Mouse (Mus musculus) adrenal gland, postnatal 25 days (tissue): ENCODE data around the gene Pip5k1c. TPM values are rescaled to one million over a fixed set of nuclear protein-coding genes. Genes with fewer than 3 reads are reported as not detected.

Source experiments
- DNase-seq: peaks from one replicate; pipeline ENCODE4 v3.0.0; 2021; ENCODE audit warnings: mixed read lengths
- total RNA-seq: library from RNA; stranded (reverse); gene quantifications from 2 replicates; pipeline ENCODE4 v1.2.3, GENCODE M21; 2021

Pip5k1c gene
- total RNA-seq, 1 experiment from 2014 or later: 51.8 TPM

DNA sequence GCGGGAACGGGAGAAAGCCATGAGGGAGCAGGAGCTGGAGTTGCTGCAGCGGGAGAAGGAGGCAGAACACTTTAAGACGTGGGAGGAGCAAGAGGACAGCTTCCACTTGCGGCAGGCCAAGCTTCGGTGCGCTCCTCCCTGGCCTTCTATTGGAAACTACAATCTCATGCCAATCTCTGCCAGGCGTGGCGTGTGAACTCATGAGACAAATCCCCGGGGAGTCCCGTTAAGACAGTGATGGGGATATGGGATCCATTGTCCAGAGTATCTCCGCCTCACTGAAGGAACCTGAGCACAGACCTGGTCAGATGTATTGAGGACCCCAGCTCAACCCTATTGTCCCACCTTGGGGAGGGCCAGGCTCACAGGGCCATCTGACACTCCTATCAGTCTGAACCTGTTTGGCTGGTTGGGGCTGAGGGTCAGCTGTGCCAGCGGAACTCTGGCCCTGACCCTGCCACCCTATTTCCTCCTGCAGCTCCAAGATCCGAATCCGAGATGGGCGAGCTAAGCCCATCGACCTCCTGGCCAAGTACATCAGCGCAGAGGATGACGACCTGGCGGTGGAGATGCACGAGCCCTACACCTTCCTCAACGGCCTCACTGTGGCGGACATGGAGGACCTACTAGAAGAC, 30.5 kb downstream of the Pip5k1c start:
- DNase-seq: no peak

- DNase-seq: no peak
These were observed 31.2 kb downstream of the Pip5k1c start for GRCm38 (mm10) chr10:81323791-81324530.

- DNase-seq: no peak
These were observed 32.4 kb downstream of the Pip5k1c start for GRCm38 (mm10) chr10:81325176-81325575.

- no peak for DNase-seq
These were observed 33.0 kb downstream of the Pip5k1c start for GRCm38 (mm10) chr10:81325781-81326180.

DNA sequence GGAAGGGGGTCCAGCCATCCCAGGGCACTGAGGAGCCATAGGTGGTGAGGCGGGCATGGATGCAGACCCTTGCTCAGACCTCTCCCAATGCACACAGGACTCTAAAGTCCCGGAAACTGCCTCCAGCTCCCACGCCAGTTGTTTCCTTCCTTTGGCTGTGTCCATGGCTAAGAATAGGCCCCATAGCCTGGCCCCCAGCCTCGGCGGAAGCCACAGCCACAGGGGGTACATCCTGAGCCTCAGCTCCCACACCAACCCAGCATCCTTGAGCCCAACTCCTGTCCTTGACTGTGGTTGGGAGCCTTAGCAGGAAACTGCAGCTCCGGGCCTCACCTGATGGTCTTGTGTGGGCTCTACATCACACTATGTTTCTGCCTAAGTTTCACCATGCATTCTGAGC, 34.1 kb downstream of the Pip5k1c start:
- DNase-seq: peak; percentile 52

DNA sequence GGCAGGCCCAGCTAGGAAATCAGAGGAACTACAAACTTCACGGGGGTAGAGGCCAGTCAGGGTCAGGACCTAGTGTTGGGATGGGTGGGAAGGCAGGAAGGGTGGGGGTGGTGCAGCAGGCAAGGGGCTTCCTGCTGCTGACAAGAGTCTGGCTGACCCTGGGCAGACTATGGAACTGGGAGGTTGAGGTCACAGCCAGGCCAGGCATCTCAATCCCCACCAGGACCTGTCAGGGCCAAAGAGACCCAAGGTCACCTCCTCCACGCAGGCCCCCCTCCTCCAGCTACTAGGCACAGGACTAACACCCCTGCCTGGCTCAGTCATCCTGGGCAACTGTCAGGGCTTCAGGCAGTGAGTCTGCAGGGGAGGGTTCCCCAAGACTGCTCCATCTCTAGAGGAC, 35.2 kb downstream of the Pip5k1c start:
- peak; percentile 50 for DNase-seq

DNA sequence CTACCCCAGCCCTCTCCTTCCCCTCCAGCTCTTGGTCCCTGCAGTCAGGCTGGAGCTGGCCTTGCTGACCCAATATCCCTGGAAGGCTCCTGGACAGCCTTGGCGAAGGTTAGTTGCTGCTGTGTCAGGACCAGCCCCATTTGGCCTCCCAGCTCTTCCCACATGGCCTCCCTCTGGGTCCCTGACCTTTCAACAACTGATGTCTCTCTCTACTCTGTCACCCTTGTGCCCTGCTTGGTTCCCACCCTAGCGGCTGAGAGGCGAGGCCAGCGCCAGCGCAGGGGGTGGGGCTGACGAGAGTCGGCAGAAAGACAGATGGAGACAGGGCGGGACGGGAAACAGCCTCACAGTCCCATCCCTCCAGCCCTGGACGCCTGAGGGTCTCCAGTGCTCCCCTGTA, 35.6 kb downstream of the Pip5k1c start, which contains the start of gene Tbxa2r:
Gene Tbxa2r, plus strand, starts transcription at position 346 of the 400 bp plus-strand sequence.
- DNase-seq: peak; percentile 85

GRCm38 (mm10) chr10:81329194-81329975, 36.6 kb downstream of the Pip5k1c start:
- DNase-seq: no peak

GRCm38 (mm10) chr10:81330007-81330406, 37.2 kb downstream of the Pip5k1c start:
- no peak for DNase-seq

- DNase-seq: no peak
These were observed 39.5 kb downstream of the Pip5k1c start for GRCm38 (mm10) chr10:81332277-81332676.

DNA sequence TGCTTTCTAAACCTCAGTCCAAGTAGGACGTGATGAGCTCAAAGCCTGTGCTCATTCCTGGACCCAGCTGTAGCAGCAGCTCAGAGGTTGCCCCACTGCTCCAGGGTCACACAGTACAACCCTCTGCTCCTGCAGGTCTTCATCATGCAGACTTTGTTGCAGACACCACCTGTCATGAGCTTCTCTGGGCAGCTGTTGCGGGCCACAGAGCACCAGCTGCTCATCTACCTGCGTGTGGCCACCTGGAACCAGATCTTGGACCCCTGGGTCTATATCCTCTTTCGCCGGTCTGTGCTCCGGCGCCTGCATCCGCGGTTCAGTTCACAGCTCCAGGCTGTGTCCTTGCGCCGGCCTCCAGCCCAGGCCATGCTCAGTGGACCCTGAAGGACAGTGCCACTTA, 41.6 kb downstream of the Pip5k1c start:
- no peak for DNase-seq

- DNase-seq: no peak
These were observed 42.9 kb downstream of the Pip5k1c start for GRCm38 (mm10) chr10:81335393-81336340.

DNA sequence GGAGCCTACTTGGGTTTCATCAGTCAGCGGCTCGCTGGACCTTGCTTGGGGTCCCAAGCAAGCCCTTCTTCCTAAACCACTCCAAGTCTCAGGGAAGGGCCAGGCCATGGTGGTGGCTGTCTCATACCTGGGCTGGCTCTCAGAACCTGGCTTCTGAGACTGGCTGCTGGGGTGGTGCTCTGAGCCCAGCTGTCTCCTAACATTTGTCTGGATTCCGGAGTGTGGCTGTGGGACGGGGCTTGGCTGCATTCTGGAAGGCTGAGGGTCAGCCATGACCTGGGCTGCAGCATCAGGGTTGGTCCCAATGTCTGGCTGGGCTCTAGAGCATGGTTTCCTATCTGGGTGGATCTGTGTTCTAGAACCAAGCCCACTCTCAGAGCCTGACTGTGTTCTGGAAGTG, 43.8 kb downstream of the Pip5k1c start:
- DNase-seq: no peak

GRCm38 (mm10) chr10:81340551-81341332, 48.0 kb downstream of the Pip5k1c start:
- DNase-seq: no peak

GRCm38 (mm10) chr10:81341333-81341949, 48.7 kb downstream of the Pip5k1c start:
- peak; percentile 83 for DNase-seq

DNA sequence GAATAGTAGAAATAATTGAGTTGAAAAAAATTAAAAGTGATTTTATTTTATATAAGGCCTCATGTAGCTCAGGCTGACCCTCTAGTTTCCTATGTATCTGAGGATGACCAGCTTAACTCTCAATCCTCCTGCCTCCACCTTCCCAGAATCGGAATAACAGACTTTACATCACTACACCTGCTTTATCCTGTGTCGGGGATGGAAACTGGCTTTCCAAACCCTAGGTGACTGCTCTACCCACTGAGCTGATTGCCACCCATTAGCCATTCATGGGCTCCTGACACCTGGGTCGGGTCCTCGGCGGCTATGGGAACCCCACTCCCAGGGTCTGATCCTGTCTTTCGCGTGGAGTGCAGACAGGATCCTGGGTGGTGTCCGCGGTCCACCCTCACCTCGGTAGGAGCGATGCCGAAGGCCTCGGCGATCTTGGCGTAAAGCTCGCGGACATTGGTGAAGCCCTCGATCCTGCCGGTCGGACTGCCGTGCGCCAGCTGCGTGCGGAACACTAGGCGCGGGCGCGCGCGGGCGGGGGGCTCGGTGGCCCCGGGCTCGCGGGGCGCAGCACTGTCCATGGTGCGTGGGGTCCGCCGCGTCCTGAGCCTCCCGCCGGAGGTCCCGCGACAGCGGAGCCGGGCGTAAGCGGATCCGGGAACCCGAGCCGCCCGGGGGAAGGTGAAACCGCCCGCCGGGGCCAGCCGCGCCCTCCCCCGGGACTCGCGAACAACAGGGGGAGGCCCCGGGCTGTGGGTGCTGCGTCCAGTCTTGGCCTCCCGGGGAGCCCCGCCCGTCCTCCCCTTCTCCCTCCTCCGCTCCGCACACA, 50.1 kb downstream of the Pip5k1c start, which contains the start of gene Gipc3:
Gene Gipc3, minus strand, starts transcription at position 581 of the 820 bp plus-strand sequence.
- DNase-seq: peak; percentile 50

DNA sequence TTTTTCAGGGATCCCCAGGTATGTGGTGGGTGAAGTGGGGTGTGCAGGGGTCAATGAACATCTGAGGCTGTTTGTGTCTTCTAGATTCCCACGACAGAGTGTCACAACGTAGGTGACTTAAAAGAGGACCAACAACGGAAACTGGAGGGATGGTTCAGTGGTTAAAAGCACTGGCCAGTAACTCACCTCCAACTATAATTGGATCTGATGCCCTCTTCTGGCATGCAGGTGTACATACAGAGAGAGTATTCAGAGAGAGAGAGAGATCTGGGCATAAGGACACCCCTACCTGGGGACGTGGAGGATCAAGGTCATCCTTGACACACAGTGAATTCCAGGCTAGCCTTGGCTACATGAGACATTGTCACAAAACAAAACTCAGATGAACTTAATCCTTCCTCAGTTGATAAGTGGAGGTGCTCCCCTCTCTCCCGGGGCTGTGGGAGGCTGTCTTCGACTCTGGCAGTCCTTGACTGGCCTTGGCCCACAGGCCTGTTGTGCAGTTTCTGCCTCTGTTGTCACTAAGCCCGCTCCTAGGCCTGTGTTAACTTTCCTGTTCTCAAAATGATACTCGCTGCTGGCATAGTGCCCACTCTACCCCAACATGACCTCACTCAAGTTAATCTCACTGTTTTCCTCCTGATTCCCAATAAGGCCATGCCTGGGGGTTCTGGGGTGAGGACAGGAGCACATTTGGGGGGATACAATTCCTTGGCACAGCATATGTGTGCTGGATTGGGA, 51.8 kb downstream of the Pip5k1c start:
- peak; percentile 56 for DNase-seq

DNA sequence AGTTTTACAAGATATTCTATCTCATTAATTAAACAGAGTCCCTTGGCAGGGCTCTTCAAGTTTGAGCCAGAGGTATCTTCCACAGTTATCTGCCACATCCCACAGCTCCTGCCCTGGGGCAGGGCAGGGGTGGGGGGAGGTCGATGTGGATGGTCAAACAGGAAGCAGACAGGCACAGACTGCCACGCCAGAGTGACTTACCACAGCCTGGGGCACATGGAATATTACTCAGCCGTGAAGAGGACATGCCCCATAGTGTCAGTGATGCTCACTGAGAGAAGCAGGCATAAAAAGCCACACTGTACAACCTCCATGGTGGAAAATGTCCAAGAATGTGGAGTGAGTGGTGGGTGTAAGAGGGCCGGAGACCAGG, 52.4 kb downstream of the Pip5k1c start:
- DNase-seq: no peak
